Mouse (Mus musculus) central nervous system, embryonic 18 days (tissue): ENCODE results near the gene Pdzd2. TPM values are rescaled to one million over a fixed set of nuclear protein-coding genes. Genes with fewer than 3 reads are reported as not detected.

Experiments used
- polyA plus RNA-seq: library from polyadenylated mRNA; depleted of rRNA; stranded (reverse); fragments of >200 nt; gene quantifications from 2 replicates; pipeline ENCODE4 v1.2.3, GENCODE M21; 2012; rRNA removed

The Pdzd2 gene
- 9.2 TPM in 2 replicates for polyA plus RNA-seq

GRCm38 (mm10) chr15:12739277-12740247 lies at the start of gene Pdzd2:
Gene Pdzd2, minus strand, starts transcription at chr15:12739924.

GRCm38 (mm10) chr15:12321788-12322621 lies 417.7 kb downstream of the Pdzd2 start, which contains the start of gene 1810049J17Rik:
Gene 1810049J17Rik, minus strand, starts transcription at chr15:12321899.

GRCm38 (mm10) chr15:12321091-12321787 lies 418.5 kb downstream of the Pdzd2 start, which contains the start of gene Golph3:
Gene Golph3, plus strand, starts transcription at chr15:12321450.

Other genes starting within 250 kb of the Pdzd2 start
- 24.8 and 25.3 TPM in 2 replicates for gene 6030458C11Rik, start 84.7 kb upstream of the Pdzd2 start, polyA plus RNA-seq
- gene Drosha, start 84.9 kb upstream of the Pdzd2 start, polyA plus RNA-seq, result 42.2 and 42.7 TPM in 2 replicates